Mouse (Mus musculus) limb, embryonic 11.5 days (tissue): Measurements from ENCODE around the gene Magoh. TPM values are rescaled to one million over a fixed set of nuclear protein-coding genes. Genes with fewer than 3 reads are reported as not detected.

Experiments used
- ATAC-seq: fragments of 200-750 bp; cut with Nextera tagmentation; 2 replicates; pipeline ENCODE4 v1.8.0; 2017; ENCODE audit warnings: low read depth; ENCODE audit not compliant: insufficient number of reproducible peaks, low FRiP score, low TSS enrichment
- DNase-seq: peaks from one replicate; pipeline ENCODE4 v3.0.0-alpha.2; 2015; ENCODE audit warnings: low spot score
- H3K27ac ChIP-seq: fragments of 300-500 bp; sonication (generic); replicated peaks from 2 replicates; pipeline ENCODE4 v1.5.1; 2014; ENCODE audit warnings: low read depth, mild to moderate bottlenecking, low read length
- H3K27me3 ChIP-seq: fragments of 300-500 bp; sonication (generic); 2 replicates; pipeline ENCODE4 v1.6.1; 2014; ENCODE audit warnings: mild to moderate bottlenecking, low read length, mixed read lengths; ENCODE audit not compliant: control insufficient read depth, insufficient read depth
- H3K36me3 ChIP-seq: fragments of 300-500 bp; sonication (generic); 2 replicates; pipeline ENCODE4 v1.6.1; 2014; ENCODE audit warnings: mild to moderate bottlenecking, low read length, moderate library complexity, mixed read lengths; ENCODE audit not compliant: control insufficient read depth, insufficient read depth
- H3K4me1 ChIP-seq: fragments of 300-500 bp; sonication (generic); 2 replicates; pipeline ENCODE4 v1.6.1; 2014; ENCODE audit warnings: low read length, mixed read lengths; ENCODE audit not compliant: control insufficient read depth, insufficient read depth
- H3K4me2 ChIP-seq: fragments of 300-500 bp; sonication (generic); 2 replicates; pipeline ENCODE4 v1.6.1; 2014; ENCODE audit warnings: low read depth, mild to moderate bottlenecking, moderate library complexity; ENCODE audit not compliant: severe bottlenecking
- H3K4me3 ChIP-seq: fragments of 300-500 bp; sonication (generic); 2 replicates; pipeline ENCODE4 v1.5.1; 2014; ENCODE audit warnings: low read depth, low read length
- H3K9ac ChIP-seq: fragments of 300-500 bp; sonication (generic); 2 replicates; pipeline ENCODE4 v1.6.1; 2014; ENCODE audit warnings: mild to moderate bottlenecking, low read length
- H3K9me3 ChIP-seq: fragments of 300-500 bp; sonication (generic); 2 replicates; pipeline ENCODE4 v1.6.1; 2016; ENCODE audit warnings: low read length; ENCODE audit not compliant: control insufficient read depth
- WGBS: fragments of 180-500 bp; shearing (Covaris S2); extraction: QIAGEN DNeasy Blood & Tissue Kit; methylation state at CpG from one replicate; pipeline ENCODE4 v1.1.7; 2014; 5-methylcytosine and 5-hydroxymethylcytosine counted together
- polyA plus RNA-seq: library from polyadenylated mRNA; unstranded; fragments of >200 nt; fragmentation: Nextera tagmentation; extraction: Ambion mirVana; gene quantifications from 2 replicates; pipeline ENCODE4 v1.2.1, GENCODE M21; 2014

Gene Magoh
- polyA plus RNA-seq, 1 experiment from 2014 or later: 285 TPM

- H3K27me3 ChIP-seq: no peaks in the 10 kb centered on the region
- H3K4me2 ChIP-seq: no peak overlapping the region
- no peaks in the 10 kb centered on the region for H3K9me3 ChIP-seq
- no peak overlapping the region for H3K4me3 ChIP-seq
- H3K4me1 ChIP-seq: no peaks in the 10 kb centered on the region
- no peak overlapping the region for H3K9ac ChIP-seq
- DNase-seq (no peak), ATAC-seq (no peak)
- H3K27ac ChIP-seq: no peak overlapping the region
- WGBS: 90% methylated on average over 5 of the region's 5 CpGs
- H3K36me3 ChIP-seq: peaks cover 4% of the 10 kb centered on the region; the same call in 1 of the 2 replicates
Measured at GRCm38 (mm10) chr4:107899211-107899927, 19.8 kb downstream of the Magoh start.

GRCm38 (mm10) chr4:107900206-107900605 lies 20.7 kb downstream of the Magoh start:
- H3K9me3 ChIP-seq: no peaks in the 10 kb centered on the region
- H3K27me3 ChIP-seq: no peaks in the 10 kb centered on the region
- no peak overlapping the region for H3K4me2 ChIP-seq
- WGBS: 94% methylated on average over 3 of the region's 3 CpGs
- H3K4me3 ChIP-seq: no peak overlapping the region
- H3K4me1 ChIP-seq: no peaks in the 10 kb centered on the region
- no peak overlapping the region for H3K9ac ChIP-seq
- ATAC-seq (no peak), DNase-seq (no peak)
- peaks cover 3% of the 10 kb centered on the region; the same call in 1 of the 2 replicates for H3K36me3 ChIP-seq
- no peak overlapping the region for H3K27ac ChIP-seq

- H3K4me2 ChIP-seq: no peak overlapping the region
- no peaks in the 10 kb centered on the region for H3K27me3 ChIP-seq
- H3K4me3 ChIP-seq: no peak overlapping the region
- no peak overlapping the region for H3K9ac ChIP-seq
- no peak overlapping the region for H3K27ac ChIP-seq
- no peak for ATAC-seq
- H3K4me1 ChIP-seq: no peaks in the 10 kb centered on the region
- H3K9me3 ChIP-seq: no peaks in the 10 kb centered on the region
- 94% methylated on average over 10 of the region's 10 CpGs for WGBS
- H3K36me3 ChIP-seq: peaks cover 6% of the 10 kb centered on the region; the same call in 1 of the 2 replicates
- DNase-seq: no peak
Measured at GRCm38 (mm10) chr4:107904252-107904651, 24.7 kb downstream of the Magoh start.

DNA sequence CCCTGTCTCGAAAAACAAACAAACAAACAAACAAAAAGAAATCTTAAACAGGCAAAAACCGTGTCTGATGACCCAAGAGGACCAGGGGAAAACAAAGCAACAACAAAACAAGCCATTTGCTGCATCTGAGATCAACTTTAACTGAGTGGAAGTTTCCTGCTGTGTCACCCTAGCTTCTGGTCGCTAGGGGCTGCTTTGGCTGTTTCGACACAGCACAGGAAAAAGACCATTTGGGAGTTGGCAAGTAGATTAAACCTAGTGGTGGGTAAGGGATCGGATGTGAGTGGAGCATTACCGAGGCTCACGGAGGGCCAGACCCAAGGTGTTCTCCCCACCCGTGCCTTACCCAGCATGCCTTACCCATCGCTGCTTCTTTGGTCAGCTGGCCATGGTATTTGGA lies 27.0 kb downstream of the Magoh start:
- H3K4me3 ChIP-seq: no peak overlapping the region
- H3K9me3 ChIP-seq: no peaks in the 10 kb centered on the region
- H3K36me3 ChIP-seq: peaks cover 6% of the 10 kb centered on the region; the same call in 1 of the 2 replicates
- no peak overlapping the region for H3K9ac ChIP-seq
- ATAC-seq (no peak), DNase-seq (no peak)
- no peaks in the 10 kb centered on the region for H3K4me1 ChIP-seq
- H3K27me3 ChIP-seq: no peaks in the 10 kb centered on the region
- no peak overlapping the region for H3K27ac ChIP-seq
- no peak overlapping the region for H3K4me2 ChIP-seq
- 88% methylated on average over 9 of the region's 9 CpGs for WGBS

- Histone ChIP-seq H3K4me3 (no peak overlapping the region), H3K9ac (no peak overlapping the region), H3K36me3 (peaks cover 9% of the 10 kb centered on the region; the same call in 1 of the 2 replicates), H3K27ac (no peak overlapping the region), H3K9me3 (no peaks in the 10 kb centered on the region), H3K4me2 (no peak overlapping the region), H3K27me3 (no peaks in the 10 kb centered on the region), H3K4me1 (no peaks in the 10 kb centered on the region)
- 92% methylated on average over 4 of the region's 4 CpGs for WGBS
- no peak for DNase-seq
- no peak for ATAC-seq
Measured at GRCm38 (mm10) chr4:107910020-107910419, 30.5 kb downstream of the Magoh start.

DNA sequence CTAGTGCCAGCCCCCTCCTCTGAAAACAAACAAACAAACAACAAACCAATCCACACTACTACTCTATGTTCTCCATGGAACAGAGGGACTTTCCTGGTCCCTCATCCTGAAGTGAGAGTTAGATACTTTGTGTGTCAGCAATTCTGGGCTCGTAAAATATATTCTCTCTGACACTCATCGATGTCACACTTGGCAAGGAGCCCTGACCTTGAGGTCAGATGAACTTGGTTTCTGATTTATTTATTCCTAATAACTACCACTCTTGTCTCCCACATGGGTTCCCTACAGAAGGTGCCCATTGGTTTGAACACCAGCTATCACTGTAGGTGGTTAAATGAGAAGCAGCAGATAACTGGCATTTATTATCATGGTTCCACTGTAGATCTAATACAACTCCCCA lies 40.8 kb downstream of the Magoh start:
- no peak overlapping the region for H3K9ac ChIP-seq
- WGBS: 92% methylated on average over 2 of the region's 2 CpGs
- H3K27me3 ChIP-seq: no peaks in the 10 kb centered on the region

GRCm38 (mm10) chr4:107921152-107921695 lies 41.7 kb downstream of the Magoh start:
- 90% methylated on average over 8 of the region's 8 CpGs for WGBS
- Histone ChIP-seq H3K4me3 (no peak overlapping the region), H3K9me3 (no peaks in the 10 kb centered on the region), H3K4me1 (0 out of 2 replicates have a peak, but pooled peaks cover 2% of the 10 kb centered on the region), H3K9ac (no peak overlapping the region), H3K27me3 (no peaks in the 10 kb centered on the region), H3K4me2 (no peak overlapping the region), H3K36me3 (no peaks in the 10 kb centered on the region; the same call in 1 of the 2 replicates), H3K27ac (no peak overlapping the region)
- DNase-seq (no peak), ATAC-seq (no peak)

More for the DNA sequence above, 40.8 kb downstream of the Magoh start:
- no peak overlapping the region for H3K4me2 ChIP-seq
- H3K4me3 ChIP-seq: no peak overlapping the region
- ATAC-seq (no peak), DNase-seq (no peak)
- H3K27ac ChIP-seq: no peak overlapping the region
- H3K4me1 ChIP-seq: 0 out of 2 replicates have a peak, but pooled peaks cover 2% of the 10 kb centered on the region
- no peaks in the 10 kb centered on the region; the same call in 1 of the 2 replicates for H3K36me3 ChIP-seq
- H3K9me3 ChIP-seq: no peaks in the 10 kb centered on the region

DNA sequence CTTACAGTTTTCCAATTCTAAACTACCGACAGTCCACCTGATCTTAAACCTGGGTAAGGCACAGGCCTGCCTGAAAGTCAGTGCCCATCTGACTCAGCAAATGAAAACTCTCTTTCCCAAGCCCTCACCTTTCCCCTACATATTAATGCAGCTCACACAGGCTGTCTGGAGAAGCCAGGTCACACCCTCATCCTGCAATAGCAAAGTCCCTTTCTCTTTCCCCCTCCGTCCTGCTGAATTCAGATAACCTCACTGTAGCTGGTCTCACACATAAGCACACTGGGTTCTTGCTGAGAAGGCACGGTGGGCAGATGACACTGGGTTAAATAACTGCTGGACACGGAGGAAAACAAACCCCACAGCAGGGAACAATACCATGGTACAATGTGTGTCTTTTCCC lies 42.4 kb downstream of the Magoh start:
- H3K4me1 ChIP-seq: 0 out of 2 replicates have a peak, but pooled peaks cover 2% of the 10 kb centered on the region
- no peaks in the 10 kb centered on the region for H3K27me3 ChIP-seq
- 78% methylated on average over 4 of the region's 4 CpGs for WGBS
- H3K9me3 ChIP-seq: no peaks in the 10 kb centered on the region
- H3K4me3 ChIP-seq: no peak overlapping the region
- no peaks in the 10 kb centered on the region; the same call in 1 of the 2 replicates for H3K36me3 ChIP-seq
- no peak overlapping the region for H3K9ac ChIP-seq
- peak overlapping the region; percentile 11; the same call in 1 of the 2 replicates for H3K4me2 ChIP-seq
- DNase-seq: no peak
- no peak for ATAC-seq
- H3K27ac ChIP-seq: no peak overlapping the region
